Mouse (Mus musculus) neural tube, embryonic 14.5 days (tissue): ENCODE results near the gene Gm17349. TPM values are rescaled to one million over a fixed set of nuclear protein-coding genes. Genes with fewer than 3 reads are reported as not detected.
A peak's percentile ranks its signal among the peaks of the same experiment; 100 is the strongest.
"Not testable (repeated sequence)": the region's sequence is repeated elsewhere in the genome, so short reads cannot be mapped to it uniquely, and the experiment has no call there.

Source experiments
- ATAC-seq: fragments of 200-750 bp; cut with Nextera tagmentation; 2 replicates; pipeline ENCODE4 v1.8.0; 2017; ENCODE audit warnings: low read depth, mild to moderate bottlenecking, moderate TSS enrichment, moderate library complexity
- H3K27ac ChIP-seq: fragments of 300-500 bp; sonication (generic); 2 replicates; pipeline ENCODE4 v1.5.1; 2014; ENCODE audit warnings: low read depth, mild to moderate bottlenecking, control low read depth, low read length, moderate library complexity, mixed read lengths
- H3K27me3 ChIP-seq: fragments of 300-500 bp; sonication (generic); 2 replicates; pipeline ENCODE4 v1.6.1; 2014; ENCODE audit warnings: low read length; ENCODE audit not compliant: control insufficient read depth, insufficient read depth
- H3K36me3 ChIP-seq: fragments of 300-500 bp; sonication (generic); 2 replicates; pipeline ENCODE4 v1.6.1; 2014; ENCODE audit warnings: low read length, mixed read lengths; ENCODE audit not compliant: control insufficient read depth, insufficient read depth
- H3K4me1 ChIP-seq: fragments of 300-500 bp; sonication (generic); 2 replicates; pipeline ENCODE4 v1.6.1; 2014; ENCODE audit warnings: low read length; ENCODE audit not compliant: control insufficient read depth, insufficient read depth
- H3K4me2 ChIP-seq: fragments of 300-500 bp; sonication (generic); 2 replicates; pipeline ENCODE4 v1.6.1; 2014; ENCODE audit warnings: mild to moderate bottlenecking, low read depth, low read length, control low read depth
- H3K4me3 ChIP-seq: fragments of 300-500 bp; sonication (generic); 2 replicates; pipeline ENCODE4 v1.5.1; 2014; ENCODE audit warnings: low read depth, low read length, control low read depth, mixed read lengths
- H3K9ac ChIP-seq: fragments of 300-500 bp; sonication (generic); replicated peaks from 2 replicates; pipeline ENCODE4 v1.6.1; 2014; ENCODE audit warnings: low read depth, mild to moderate bottlenecking, control low read depth, low read length, mixed read lengths
- H3K9me3 ChIP-seq: fragments of 300-500 bp; sonication (generic); 2 replicates; pipeline ENCODE4 v1.6.1; 2016; ENCODE audit warnings: low read length; ENCODE audit not compliant: control insufficient read depth
- WGBS: fragments of 180-500 bp; shearing (Covaris S2); extraction: QIAGEN DNeasy Blood & Tissue Kit; methylation state at CpG from one replicate; pipeline ENCODE4 v1.1.7; 2014; 5-methylcytosine and 5-hydroxymethylcytosine counted together
- polyA plus RNA-seq: library from polyadenylated mRNA; unstranded; fragments of >200 nt; fragmentation: Nextera tagmentation; extraction: Ambion mirVana; gene quantifications from 2 replicates; pipeline ENCODE4 v1.2.1, GENCODE M21; 2014

The Gm17349 gene
- polyA plus RNA-seq, 1 experiment from 2014 or later = not detected

DNA sequence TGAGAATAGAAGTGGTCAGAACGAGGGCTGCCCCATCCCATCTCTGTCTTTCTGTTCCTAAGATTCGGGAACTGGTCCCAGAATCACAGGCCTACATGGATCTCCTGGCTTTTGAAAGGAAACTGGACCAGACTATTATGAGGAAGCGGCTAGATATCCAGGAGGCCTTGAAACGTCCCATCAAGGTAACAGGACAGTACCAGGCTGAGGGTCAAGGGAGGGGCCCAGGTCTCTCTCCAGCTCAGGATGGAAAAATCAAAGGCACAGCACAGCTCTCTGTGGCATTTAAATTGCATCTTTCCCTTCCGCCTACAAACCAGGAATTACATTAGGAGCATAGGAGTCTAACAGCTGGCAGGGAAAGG lies 1.6 kb downstream of the Gm17349 start:
- H3K4me3 ChIP-seq = peak overlapping the region; percentile 78
- H3K36me3 ChIP-seq = peaks cover 39% of the 10 kb centered on the region
- peak overlapping the region; percentile 99 for H3K4me2 ChIP-seq
- 58% methylated on average over 5 of the region's 5 CpGs for WGBS
- H3K27ac ChIP-seq = peak overlapping the region; percentile 99
- H3K9ac ChIP-seq = peak overlapping the region; percentile 98; the same call in 1 of the 2 replicates
- ATAC-seq = no peak
- H3K4me1 ChIP-seq = peaks cover 24% of the 10 kb centered on the region
- no peaks in the 10 kb centered on the region for H3K9me3 ChIP-seq
- H3K27me3 ChIP-seq = no peaks in the 10 kb centered on the region

DNA sequence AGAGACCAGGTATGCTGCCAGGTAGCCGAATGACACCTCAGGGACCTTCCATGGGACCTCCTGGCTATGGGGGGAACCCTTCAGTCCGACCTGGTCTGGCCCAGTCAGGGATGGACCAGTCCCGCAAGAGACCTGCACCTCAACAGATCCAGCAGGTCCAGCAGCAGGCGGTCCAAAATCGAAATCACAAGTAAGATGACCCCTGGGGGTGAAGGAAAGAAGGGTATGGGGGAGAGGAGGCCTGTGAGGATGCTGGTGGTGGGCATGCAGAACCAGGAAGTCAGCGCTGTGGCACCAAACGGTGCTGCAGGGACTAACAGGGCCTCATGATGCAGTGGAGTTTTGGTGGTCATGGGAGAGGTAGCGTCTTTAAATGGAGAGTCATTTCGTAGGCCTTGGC lies 2.2 kb downstream of the Gm17349 start:
- Histone ChIP-seq H3K9me3 (no peaks in the 10 kb centered on the region), H3K9ac (peak overlapping the region; percentile 98), H3K4me3 (peak overlapping the region; percentile 78), H3K27ac (peak overlapping the region; percentile 99), H3K36me3 (peaks cover 39% of the 10 kb centered on the region), H3K4me1 (peaks cover 24% of the 10 kb centered on the region), H3K4me2 (peak overlapping the region; percentile 99), H3K27me3 (no peaks in the 10 kb centered on the region)
- ATAC-seq = no peak
- WGBS = 44% methylated on average over 9 of the region's 9 CpGs

DNA sequence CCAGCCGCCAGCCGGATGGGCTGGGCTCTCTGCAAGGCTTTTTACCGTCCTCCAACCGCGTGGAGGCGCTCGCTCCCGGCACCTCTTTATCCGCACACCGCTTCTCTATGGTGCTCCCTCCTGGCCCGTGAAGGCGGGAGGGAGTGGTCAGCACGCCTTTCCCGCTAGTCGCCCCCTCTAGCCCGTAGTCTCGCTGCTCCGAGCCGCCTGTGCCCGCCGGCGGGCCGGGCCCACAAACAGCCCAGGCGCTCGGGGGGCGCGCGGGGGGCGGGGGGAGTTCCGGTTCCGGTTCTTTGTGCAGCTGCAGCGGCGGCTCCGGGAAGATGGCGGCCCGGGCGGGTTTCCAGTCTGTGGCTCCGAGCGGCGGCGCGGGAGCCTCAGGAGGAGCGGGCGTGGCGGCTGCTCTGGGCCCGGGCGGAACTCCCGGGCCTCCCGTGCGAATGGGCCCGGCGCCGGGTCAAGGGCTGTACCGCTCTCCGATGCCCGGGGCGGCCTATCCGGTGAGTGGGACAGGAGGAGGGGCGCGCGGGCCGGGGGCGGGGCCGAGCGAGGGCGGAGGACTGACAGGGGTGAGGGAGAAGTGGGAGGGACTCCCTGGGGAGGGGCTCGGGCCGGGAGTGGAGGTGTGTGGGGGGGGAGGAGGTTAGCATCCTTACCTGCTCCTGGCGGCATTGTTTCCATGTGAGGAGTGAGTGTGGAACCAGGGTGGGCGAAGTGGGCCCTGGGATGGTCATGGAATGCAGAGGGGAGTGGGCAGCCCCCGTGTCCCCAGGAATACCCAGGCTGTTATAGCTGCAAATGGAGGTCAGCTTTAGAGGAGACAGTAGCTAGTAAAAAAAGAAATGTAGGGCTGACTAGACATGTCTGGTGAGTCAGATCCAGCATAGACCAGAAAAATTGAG lies 3.0 kb downstream of the Gm17349 start, which contains the start of gene Smarcd1:
TSS of gene Smarcd1 (plus strand) at position 131 of the 902 bp plus-strand sequence.
- under 1% methylated on average over 65 of the region's 71 CpGs for WGBS
- Histone ChIP-seq H3K4me1 (peaks cover 24% of the 10 kb centered on the region), H3K9ac (peak within 1 kb of the TSS; percentile 98), H3K9me3 (no peaks in the 10 kb centered on the region), H3K27ac (peak within 1 kb of the TSS; percentile 99), H3K36me3 (peaks cover 40% of the 10 kb centered on the region), H3K4me2 (peak within 1 kb of the TSS; percentile 99), H3K27me3 (no peaks in the 10 kb centered on the region), H3K4me3 (peak within 1 kb of the TSS; percentile 78)
- peak; percentile 94 for ATAC-seq

DNA sequence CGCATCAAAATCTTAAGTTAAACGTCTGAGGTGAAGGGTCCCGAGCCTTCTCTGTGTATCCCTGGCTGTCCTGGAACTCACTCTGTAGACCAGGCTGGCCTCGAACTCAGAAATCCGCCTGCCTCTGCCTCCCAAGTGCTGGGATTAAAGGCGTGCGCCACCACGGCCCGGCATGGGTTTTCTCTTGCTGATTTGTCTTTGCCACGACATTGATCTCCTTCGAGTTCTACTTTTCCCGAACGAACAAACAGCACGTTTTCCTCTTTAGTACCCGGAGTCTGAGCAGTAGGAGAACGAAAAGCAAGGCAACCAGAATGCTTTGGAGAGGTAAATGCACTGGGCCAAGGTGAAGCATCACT lies 3.7 kb downstream of the Gm17349 start:
- Histone ChIP-seq H3K36me3 (peaks cover 40% of the 10 kb centered on the region), H3K27ac (peak overlapping the region; percentile 99), H3K4me3 (peak overlapping the region; percentile 78), H3K4me1 (peaks cover 24% of the 10 kb centered on the region), H3K9ac (peak overlapping the region; percentile 98), H3K4me2 (peak overlapping the region; percentile 31; the same call in 1 of the 2 replicates)
- H3K9me3 ChIP-seq, H3K27me3 ChIP-seq: not testable (repeated sequence)
- 0 out of 2 replicates have a peak, but pooled peaks have one; percentile 1 for ATAC-seq
- 48% methylated on average over 16 of the region's 16 CpGs for WGBS

DNA sequence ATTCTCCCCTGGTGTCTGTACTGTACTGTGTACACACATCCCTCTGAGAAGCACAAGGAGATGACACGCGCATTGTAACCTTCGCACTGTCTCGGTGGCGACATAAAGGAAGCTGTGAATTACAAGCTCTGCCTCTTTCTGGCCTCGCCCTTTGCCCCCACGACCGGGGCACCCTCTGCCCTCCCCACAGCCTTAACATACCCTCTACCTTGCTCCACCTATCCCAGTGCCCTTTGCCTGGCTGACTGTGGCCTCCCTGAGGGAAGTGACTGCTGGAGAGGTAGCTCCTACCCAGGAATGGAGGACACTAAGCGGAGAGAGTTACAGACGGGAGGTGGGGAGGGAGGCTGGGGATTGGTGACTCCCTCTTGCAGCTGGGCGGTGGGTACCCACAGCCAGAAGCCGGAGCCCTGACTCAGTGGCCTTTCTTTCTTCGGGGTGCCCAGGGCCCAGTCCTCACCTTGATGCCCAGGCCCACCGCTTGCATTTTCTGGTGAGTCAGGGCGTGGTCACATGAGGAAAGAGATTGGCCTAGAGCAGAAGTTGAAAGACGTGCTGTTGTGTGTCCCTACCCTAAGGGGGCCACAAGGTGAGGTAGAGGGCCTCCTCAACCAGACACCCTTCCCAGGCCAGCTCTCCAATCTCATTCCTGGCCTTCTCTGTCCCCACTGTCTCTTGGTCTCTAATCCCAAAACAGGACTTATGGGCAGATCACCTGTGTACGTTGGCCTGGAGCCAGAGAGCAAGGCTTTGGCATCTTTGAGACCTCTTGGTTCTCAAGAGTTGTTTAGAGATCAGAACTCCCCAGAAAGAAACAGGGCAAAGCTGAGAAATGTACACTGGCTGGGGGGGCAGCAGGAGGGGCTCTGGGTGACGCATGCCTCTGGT lies 4.8 kb downstream of the Gm17349 start:
- H3K27ac ChIP-seq = no peak overlapping the region
- no peak overlapping the region for H3K9ac ChIP-seq
- peaks cover 42% of the 10 kb centered on the region for H3K36me3 ChIP-seq
- peaks cover 24% of the 10 kb centered on the region for H3K4me1 ChIP-seq
- H3K4me2 ChIP-seq = no peak overlapping the region
- no peaks in the 10 kb centered on the region for H3K27me3 ChIP-seq
- 85% methylated on average over 18 of the region's 18 CpGs for WGBS
- no peak overlapping the region for H3K4me3 ChIP-seq
- no peaks in the 10 kb centered on the region for H3K9me3 ChIP-seq
- ATAC-seq = no peak

DNA sequence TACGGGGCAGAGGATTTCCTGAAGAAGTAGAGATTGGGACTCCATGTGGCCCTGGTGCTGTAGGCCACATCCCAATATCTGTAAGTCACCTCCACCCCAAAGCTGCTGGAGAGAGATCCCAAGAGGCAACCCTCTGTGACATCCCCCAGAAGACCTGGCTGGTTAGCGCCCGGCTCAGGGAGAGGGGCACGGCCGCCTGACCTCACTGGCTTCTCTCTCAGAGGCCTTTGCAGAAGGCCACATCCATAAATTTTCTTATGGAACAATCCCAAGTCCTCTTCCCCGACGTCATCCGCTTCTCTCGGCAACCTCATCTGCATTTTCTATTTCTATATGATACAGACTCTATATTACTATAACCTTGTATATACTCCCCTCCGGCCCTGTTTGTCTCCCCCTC lies 5.6 kb downstream of the Gm17349 start:
- Histone ChIP-seq H3K27me3 (no peaks in the 10 kb centered on the region), H3K36me3 (peaks cover 46% of the 10 kb centered on the region), H3K9me3 (no peaks in the 10 kb centered on the region), H3K4me2 (no peak overlapping the region), H3K27ac (no peak overlapping the region), H3K4me3 (no peak overlapping the region), H3K4me1 (peaks cover 20% of the 10 kb centered on the region), H3K9ac (no peak overlapping the region)
- no peak for ATAC-seq
- WGBS = 62% methylated on average over 10 of the region's 10 CpGs

DNA sequence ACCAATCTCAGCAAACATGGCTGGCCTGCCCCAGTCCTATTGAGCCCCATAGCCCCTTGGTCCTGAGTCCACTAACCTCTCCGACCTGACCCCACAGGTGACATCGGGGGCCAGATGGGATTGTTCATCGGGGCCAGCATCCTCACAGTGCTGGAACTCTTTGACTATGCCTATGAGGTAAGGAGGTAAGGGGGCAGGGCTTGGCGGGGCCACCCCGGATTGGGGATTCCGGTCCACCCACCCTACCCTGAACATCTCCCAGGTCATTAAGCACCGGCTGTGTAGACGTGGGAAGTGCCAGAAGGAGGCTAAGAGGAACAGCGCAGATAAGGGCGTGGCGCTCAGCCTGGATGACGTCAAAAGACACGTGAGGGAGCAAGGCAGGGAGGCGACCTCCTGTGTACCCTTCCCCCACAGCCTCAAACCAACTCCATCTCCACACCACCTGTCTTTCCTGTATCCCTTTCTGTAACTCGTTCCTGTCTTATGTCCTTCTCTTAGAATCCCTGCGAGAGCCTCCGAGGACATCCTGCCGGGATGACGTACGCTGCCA lies 6.7 kb downstream of the Gm17349 start:
- H3K4me1 ChIP-seq = peaks cover 9% of the 10 kb centered on the region
- no peak for ATAC-seq
- H3K27me3 ChIP-seq = no peaks in the 10 kb centered on the region
- H3K9ac ChIP-seq = no peak overlapping the region
- 34% methylated on average over 20 of the region's 20 CpGs for WGBS
- no peak overlapping the region for H3K27ac ChIP-seq
- H3K4me2 ChIP-seq = no peak overlapping the region
- H3K4me3 ChIP-seq = no peak overlapping the region
- peaks cover 41% of the 10 kb centered on the region for H3K36me3 ChIP-seq
- no peaks in the 10 kb centered on the region for H3K9me3 ChIP-seq

DNA sequence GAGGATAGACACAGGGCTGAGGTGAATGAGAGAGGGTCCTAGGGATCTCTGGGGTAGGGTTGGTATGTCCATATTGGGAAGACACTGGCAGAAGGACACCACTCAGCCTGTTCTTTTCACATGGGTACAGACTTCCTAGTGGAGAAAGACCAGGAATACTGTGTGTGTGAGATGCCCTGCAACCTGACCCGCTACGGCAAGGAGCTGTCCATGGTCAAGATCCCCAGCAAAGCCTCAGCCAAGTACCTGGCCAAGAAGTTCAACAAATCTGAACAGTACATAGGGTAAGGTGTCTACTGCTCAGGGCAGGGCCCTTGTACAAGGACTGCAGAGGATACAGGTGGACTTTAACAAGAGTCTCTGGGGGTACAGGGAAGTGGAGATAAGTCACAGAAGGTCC lies 8.0 kb downstream of the Gm17349 start:
- Histone ChIP-seq H3K4me3 (no peak overlapping the region), H3K4me1 (no peaks in the 10 kb centered on the region), H3K27ac (no peak overlapping the region), H3K4me2 (no peak overlapping the region), H3K9me3 (no peaks in the 10 kb centered on the region), H3K27me3 (no peaks in the 10 kb centered on the region), H3K9ac (no peak overlapping the region), H3K36me3 (peaks cover 41% of the 10 kb centered on the region)
- WGBS = 26% methylated on average over 2 of the region's 2 CpGs
- no peak for ATAC-seq
